Mouse (Mus musculus): ENCODE measurements at regions not wholly inside any gene's neighbourhood (a gene's known extent, or its start where the extent isn't known, plus 50 kb on each side); places are given as distances from the start of the nearest gene placed in this dataset.

DNA sequence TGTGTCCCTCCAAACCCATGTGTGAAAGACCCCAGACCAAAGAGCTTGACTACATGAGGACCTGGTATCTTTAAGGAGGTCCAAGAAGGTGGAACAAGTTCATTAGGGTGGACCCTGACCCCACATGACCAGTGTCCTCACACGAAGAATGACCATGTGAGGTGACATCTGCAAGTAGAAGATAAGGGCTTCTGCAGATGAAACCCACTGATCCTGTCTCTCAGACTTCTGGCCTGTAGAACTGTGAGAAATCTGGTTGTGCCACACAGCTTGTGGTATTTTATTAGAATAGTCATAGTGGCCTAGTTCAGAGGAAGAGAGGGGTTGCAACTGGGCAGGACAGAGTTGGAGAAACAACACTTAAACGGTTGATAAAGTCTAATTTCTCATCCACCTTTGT lies 141.8 kb upstream of the Kit start:
- Histone ChIP-seq H3K9ac (ENCODE audit: low read depth, low read length) (no peak overlapping the region), H3K27me3 (ENCODE audit: control insufficient read depth, insufficient read depth, low read length) (no peaks in the 10 kb centered on the region), H3K27ac (no peak overlapping the region), H3K4me3 (no peak overlapping the region), H3K36me3 (ENCODE audit: control insufficient read depth, insufficient read depth, low read length) (no peaks in the 10 kb centered on the region), H3K79me2 (replicated peaks; ENCODE audit: control insufficient read depth, insufficient read depth, low read length) (no peaks in the 10 kb centered on the region), H3K4me1 (ENCODE audit: control insufficient read depth, insufficient read depth, low read length) (no peaks in the 10 kb centered on the region)
- intact Hi-C loops (cut with DNase I), result no loop called here
- TF ChIP-seq CTCF (IDR thresholded peaks at IDR 0.05), result no peak
- TF ChIP-seq EP300 (IDR thresholded peaks at IDR 0.05; ENCODE audit: insufficient read depth, low read depth, low read length), result no peak
- TF ChIP-seq POLR2A (IDR thresholded peaks at IDR 0.05; ENCODE audit: insufficient read depth, low read depth, low read length), result no peak
- 72% methylated on average over 2 of the region's 2 CpGs for WGBS
- no peak for DNase-seq

DNA sequence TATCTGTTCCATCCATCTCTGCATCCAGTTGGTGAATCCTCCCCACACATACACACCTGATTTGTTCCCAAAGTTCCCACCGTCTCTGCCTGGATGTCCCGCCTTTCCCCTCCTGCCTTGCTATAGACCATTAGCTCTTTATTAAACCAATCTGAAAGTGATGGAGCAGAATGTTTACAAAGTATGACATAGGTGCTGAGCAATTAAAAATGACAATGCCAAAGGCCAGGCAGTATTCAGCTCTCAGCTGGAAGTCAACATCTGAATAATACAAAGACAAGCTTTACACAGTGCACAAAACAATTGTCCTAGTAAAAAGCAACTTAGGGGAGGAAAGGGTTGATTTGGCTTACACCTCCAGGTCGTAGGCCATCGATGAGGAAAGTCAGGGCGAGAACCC lies 136.8 kb upstream of the Kit start:
- no peak for DNase-seq
- H3K27me3 ChIP-seq (ENCODE audit: control insufficient read depth, insufficient read depth, low read length), result no peaks in the 10 kb centered on the region
- no peak for TF ChIP-seq POLR2A (IDR thresholded peaks at IDR 0.05; ENCODE audit: insufficient read depth, low read depth, low read length)
- no peak for TF ChIP-seq EP300 (IDR thresholded peaks at IDR 0.05; ENCODE audit: insufficient read depth, low read depth, low read length)
- no peak for TF ChIP-seq CTCF (IDR thresholded peaks at IDR 0.05)
- WGBS, result 80% methylated on average over 5 of the region's 5 CpGs
- no peak overlapping the region for H3K9ac ChIP-seq (ENCODE audit: low read depth, low read length)
- H3K4me1 ChIP-seq (ENCODE audit: control insufficient read depth, insufficient read depth, low read length), result no peaks in the 10 kb centered on the region
- intact Hi-C loops (cut with DNase I), result no loop called here
- H3K27ac ChIP-seq, result no peak overlapping the region
- no peaks in the 10 kb centered on the region for H3K79me2 ChIP-seq (replicated peaks; ENCODE audit: control insufficient read depth, insufficient read depth, low read length)
- no peak overlapping the region for H3K4me3 ChIP-seq
- no peaks in the 10 kb centered on the region for H3K36me3 ChIP-seq (ENCODE audit: control insufficient read depth, insufficient read depth, low read length)

DNA sequence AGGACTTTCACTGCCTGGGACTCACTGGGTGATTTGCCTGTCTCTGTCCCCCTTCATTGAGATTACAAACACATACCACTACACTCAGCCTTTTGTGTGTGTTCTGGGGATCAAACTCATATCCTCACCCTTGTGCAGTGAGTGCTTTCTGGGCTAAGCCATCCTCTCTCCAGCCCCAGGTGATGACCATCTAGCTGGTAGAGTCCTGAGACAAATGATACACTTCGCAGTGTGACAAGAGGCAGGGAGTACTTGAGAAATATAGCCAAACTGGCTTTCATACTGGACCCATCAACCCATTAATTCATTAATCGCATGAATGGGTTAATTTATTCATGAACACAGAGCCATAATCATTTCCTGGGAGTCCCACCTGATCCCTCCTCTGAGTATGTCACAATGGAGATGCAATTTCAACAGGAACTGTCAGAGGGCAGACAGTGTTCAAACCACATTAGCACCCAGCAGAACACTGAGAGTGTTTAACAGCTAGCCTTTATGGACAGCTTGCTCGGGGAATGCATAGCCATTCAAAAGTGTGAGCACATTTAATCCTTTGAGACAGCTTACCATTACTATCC lies 130.6 kb upstream of the Kit start:
- H3K79me2 ChIP-seq (replicated peaks; ENCODE audit: control insufficient read depth, insufficient read depth, low read length), result no peaks in the 10 kb centered on the region
- no peak for TF ChIP-seq EP300 (IDR thresholded peaks at IDR 0.05; ENCODE audit: insufficient read depth, low read depth, low read length)
- no peak for TF ChIP-seq POLR2A (IDR thresholded peaks at IDR 0.05; ENCODE audit: insufficient read depth, low read depth, low read length)
- no peak for TF ChIP-seq CTCF (IDR thresholded peaks at IDR 0.05)
- H3K27me3 ChIP-seq (ENCODE audit: control insufficient read depth, insufficient read depth, low read length), result no peaks in the 10 kb centered on the region
- no peak overlapping the region for H3K9ac ChIP-seq (ENCODE audit: low read depth, low read length)
- 92% methylated on average over 3 of the region's 3 CpGs for WGBS
- H3K36me3 ChIP-seq (ENCODE audit: control insufficient read depth, insufficient read depth, low read length), result no peaks in the 10 kb centered on the region
- H3K27ac ChIP-seq, result no peak overlapping the region
- H3K4me1 ChIP-seq (ENCODE audit: control insufficient read depth, insufficient read depth, low read length), result no peaks in the 10 kb centered on the region
- intact Hi-C loops (cut with DNase I), result no loop called here
- H3K4me3 ChIP-seq, result no peak overlapping the region
- DNase-seq, result no peak

DNA sequence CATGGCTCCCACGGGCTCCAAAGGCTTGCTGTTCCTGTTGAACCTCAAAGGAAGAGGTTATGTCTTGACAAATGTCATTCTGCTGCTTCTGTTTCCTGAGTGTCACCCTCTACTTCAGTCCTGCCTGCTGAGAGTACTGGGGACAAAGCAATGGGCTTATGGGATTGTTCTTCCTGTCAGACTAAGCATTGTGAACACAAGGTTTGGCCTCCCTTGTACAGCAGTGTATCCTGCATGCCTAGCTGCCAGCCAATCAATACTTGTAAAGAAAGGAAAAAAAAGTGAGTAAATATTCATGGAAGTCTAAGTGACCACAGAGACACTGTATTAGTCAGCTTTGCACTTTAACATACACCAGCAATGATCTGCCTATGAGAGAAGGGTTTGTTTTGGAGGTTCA lies 128.3 kb upstream of the Kit start:
- Histone ChIP-seq H3K9ac (ENCODE audit: low read depth, low read length) (no peak overlapping the region), H3K4me3 (no peak overlapping the region), H3K79me2 (replicated peaks; ENCODE audit: control insufficient read depth, insufficient read depth, low read length) (no peaks in the 10 kb centered on the region), H3K27me3 (ENCODE audit: control insufficient read depth, insufficient read depth, low read length) (no peaks in the 10 kb centered on the region), H3K27ac (no peak overlapping the region), H3K36me3 (ENCODE audit: control insufficient read depth, insufficient read depth, low read length) (no peaks in the 10 kb centered on the region), H3K4me1 (ENCODE audit: control insufficient read depth, insufficient read depth, low read length) (no peaks in the 10 kb centered on the region)
- TF ChIP-seq CTCF (IDR thresholded peaks at IDR 0.05), result no peak
- no peak for TF ChIP-seq POLR2A (IDR thresholded peaks at IDR 0.05; ENCODE audit: insufficient read depth, low read depth, low read length)
- no peak for TF ChIP-seq EP300 (IDR thresholded peaks at IDR 0.05; ENCODE audit: insufficient read depth, low read depth, low read length)
- DNase-seq, result no peak
- intact Hi-C loops (cut with DNase I), result no loop called here
- WGBS, result 35% methylated on average over 1 of the region's 1 CpGs

DNA sequence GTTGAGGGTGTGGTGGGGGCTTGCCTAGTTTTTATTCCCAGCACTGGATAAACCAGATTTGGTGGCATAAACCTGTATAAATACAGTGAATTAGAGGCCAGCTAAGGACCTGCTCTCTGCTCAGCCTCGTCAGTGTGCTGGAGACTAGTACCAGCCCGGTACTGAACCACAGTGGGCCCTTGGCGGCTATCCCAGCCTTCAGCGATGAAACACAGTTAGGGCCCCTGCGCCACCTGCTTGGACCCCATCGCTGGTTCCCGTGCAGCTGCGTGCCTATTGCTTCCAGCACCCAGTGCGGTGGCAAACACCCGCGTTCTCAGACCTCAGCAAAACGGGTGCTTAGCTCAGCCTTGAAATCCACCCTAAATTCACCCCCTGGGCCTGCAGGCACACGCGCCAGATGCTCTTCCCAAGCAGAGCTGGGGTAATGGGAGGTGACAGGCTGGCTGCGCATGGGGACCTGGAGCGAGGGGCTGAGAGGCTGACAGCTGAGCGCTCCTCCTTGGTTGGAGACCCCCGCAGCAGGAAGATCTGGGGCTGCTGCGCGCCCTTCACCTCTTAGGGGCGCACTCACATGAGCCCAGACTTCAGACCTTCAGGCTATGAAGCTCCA lies 124.7 kb upstream of the Kit start:
- no peaks in the 10 kb centered on the region for H3K79me2 ChIP-seq (replicated peaks; ENCODE audit: control insufficient read depth, insufficient read depth, low read length)
- TF ChIP-seq CTCF (IDR thresholded peaks at IDR 0.05), result no peak
- no peak for TF ChIP-seq POLR2A (IDR thresholded peaks at IDR 0.05; ENCODE audit: insufficient read depth, low read depth, low read length)
- TF ChIP-seq EP300 (IDR thresholded peaks at IDR 0.05; ENCODE audit: insufficient read depth, low read depth, low read length), result no peak
- H3K4me3 ChIP-seq, result no peak overlapping the region
- no peaks in the 10 kb centered on the region for H3K4me1 ChIP-seq (ENCODE audit: control insufficient read depth, insufficient read depth, low read length)
- no peak overlapping the region for H3K27ac ChIP-seq
- no peaks in the 10 kb centered on the region for H3K27me3 ChIP-seq (ENCODE audit: control insufficient read depth, insufficient read depth, low read length)
- DNase-seq, result no peak
- no peaks in the 10 kb centered on the region for H3K36me3 ChIP-seq (ENCODE audit: control insufficient read depth, insufficient read depth, low read length)
- H3K9ac ChIP-seq (ENCODE audit: low read depth, low read length), result no peak overlapping the region
- intact Hi-C loops (cut with DNase I), result no loop called here
- 66% methylated on average over 21 of the region's 21 CpGs for WGBS

DNA sequence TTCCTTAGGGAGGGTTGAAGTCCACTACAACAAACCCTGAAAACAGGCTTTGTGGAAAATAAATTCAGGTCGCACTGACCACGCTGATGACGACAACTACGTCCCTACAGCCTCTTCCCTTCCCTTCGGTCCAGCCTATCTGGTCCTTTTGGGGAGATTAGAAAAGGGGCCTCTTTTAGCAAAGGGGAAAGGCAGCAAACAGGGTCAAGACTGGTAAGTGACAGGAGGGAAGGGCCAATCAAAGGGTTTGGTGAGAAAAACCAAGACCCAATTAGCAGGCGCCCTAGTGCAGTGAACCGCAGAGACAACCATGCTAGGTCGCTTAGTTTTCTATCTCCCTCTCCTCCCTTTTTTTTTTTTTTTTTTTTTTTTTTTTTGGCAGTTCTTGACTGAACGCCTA lies 124.2 kb upstream of the Kit start:
- no peak overlapping the region for H3K4me3 ChIP-seq
- intact Hi-C loops (cut with DNase I), result no loop called here
- DNase-seq, result no peak
- no peaks in the 10 kb centered on the region for H3K79me2 ChIP-seq (replicated peaks; ENCODE audit: control insufficient read depth, insufficient read depth, low read length)
- no peaks in the 10 kb centered on the region for H3K36me3 ChIP-seq (ENCODE audit: control insufficient read depth, insufficient read depth, low read length)
- no peak overlapping the region for H3K9ac ChIP-seq (ENCODE audit: low read depth, low read length)
- no peak for TF ChIP-seq EP300 (IDR thresholded peaks at IDR 0.05; ENCODE audit: insufficient read depth, low read depth, low read length)
- TF ChIP-seq POLR2A (IDR thresholded peaks at IDR 0.05; ENCODE audit: insufficient read depth, low read depth, low read length), result no peak
- TF ChIP-seq CTCF (IDR thresholded peaks at IDR 0.05), result no peak
- 66% methylated on average over 9 of the region's 9 CpGs for WGBS
- H3K27ac ChIP-seq, result no peak overlapping the region
- H3K27me3 ChIP-seq (ENCODE audit: control insufficient read depth, insufficient read depth, low read length), result no peaks in the 10 kb centered on the region
- H3K4me1 ChIP-seq (ENCODE audit: control insufficient read depth, insufficient read depth, low read length), result no peaks in the 10 kb centered on the region

All from heart, adult 2 months (tissue).